Mouse (Mus musculus) thymus, adult 18-20 months (tissue): ENCODE data around the gene Pla2g10.
A peak's percentile ranks its signal among the peaks of the same experiment; 100 is the strongest.
"Not testable (repeated sequence)": the region's sequence is repeated elsewhere in the genome, so short reads cannot be mapped to it uniquely, and the experiment has no call there.

Experiments used
- DNase-seq, 2 experiments: peaks; one replicate each; pipeline ENCODE4 v3.0.0; 2022; ENCODE audit warnings: mixed read lengths in 2 of 2

Gene Pla2g10

GRCm38 (mm10) chr16:13730285-13731255 lies at the start of gene Pla2g10:
Gene Pla2g10, minus strand, starts transcription at chr16:13730983.
- no peak for DNase-seq

- not testable (repeated sequence) for DNase-seq
These were observed 43.9 kb upstream of the Pla2g10 start for GRCm38 (mm10) chr16:13774651-13775050.

GRCm38 (mm10) chr16:13774011-13774410 lies 43.2 kb upstream of the Pla2g10 start:
- not testable (repeated sequence) for DNase-seq

GRCm38 (mm10) chr16:13772051-13772450 lies 41.3 kb upstream of the Pla2g10 start:
- not testable (repeated sequence) for DNase-seq

GRCm38 (mm10) chr16:13771603-13772002 lies 40.8 kb upstream of the Pla2g10 start:
- not testable (repeated sequence) for DNase-seq

- DNase-seq, result no peak
These were observed 35.6 kb upstream of the Pla2g10 start for GRCm38 (mm10) chr16:13766367-13766766.

GRCm38 (mm10) chr16:13764519-13764918 lies 33.7 kb upstream of the Pla2g10 start:
- DNase-seq, result no peak

GRCm38 (mm10) chr16:13762807-13763206 lies 32.0 kb upstream of the Pla2g10 start:
- DNase-seq, result not testable (repeated sequence)

GRCm38 (mm10) chr16:13757823-13758222 lies 27.0 kb upstream of the Pla2g10 start:
- no peak for DNase-seq

GRCm38 (mm10) chr16:13754400-13755190 lies 23.8 kb upstream of the Pla2g10 start:
- peak; percentile 87 to 90 for DNase-seq

GRCm38 (mm10) chr16:13753986-13754385 lies 23.2 kb upstream of the Pla2g10 start:
- no peak for DNase-seq

- DNase-seq, result no peak
These were observed 19.8 kb upstream of the Pla2g10 start for GRCm38 (mm10) chr16:13750626-13751025.

- no peak for DNase-seq
These were observed 19.2 kb upstream of the Pla2g10 start for GRCm38 (mm10) chr16:13749981-13750380.

GRCm38 (mm10) chr16:13749306-13749705 lies 18.5 kb upstream of the Pla2g10 start:
- no peak for DNase-seq

GRCm38 (mm10) chr16:13748813-13749212 lies 18.0 kb upstream of the Pla2g10 start:
- DNase-seq, result not testable (repeated sequence)

GRCm38 (mm10) chr16:13748124-13748523 lies 17.3 kb upstream of the Pla2g10 start:
- no peak for DNase-seq

- DNase-seq, result no peak
These were observed 16.9 kb upstream of the Pla2g10 start for GRCm38 (mm10) chr16:13747708-13748107.

- no peak for DNase-seq
These were observed 10.1 kb upstream of the Pla2g10 start for GRCm38 (mm10) chr16:13740844-13741243.

GRCm38 (mm10) chr16:13739044-13739443 lies 8.3 kb upstream of the Pla2g10 start:
- DNase-seq, result not testable (repeated sequence)

GRCm38 (mm10) chr16:13735977-13736376 lies 5.2 kb upstream of the Pla2g10 start:
- no peak for DNase-seq

- DNase-seq, result peak; percentile 23 to 35
These were observed 2.8 kb upstream of the Pla2g10 start for GRCm38 (mm10) chr16:13733518-13734137.

- DNase-seq, result no peak
These were observed 2.0 kb upstream of the Pla2g10 start for GRCm38 (mm10) chr16:13732786-13733185.

- no peak for DNase-seq
These were observed 1.4 kb downstream of the Pla2g10 start for GRCm38 (mm10) chr16:13729428-13729827.
